Mouse (Mus musculus) ES-Bruce4 (cell line): Measurements from ENCODE around the gene Simc1.

Experiments used
- CTCF ChIP-seq: IDR thresholded peaks from one replicate; pipeline ENCODE4 v1.8.1; 2011; ENCODE audit warnings: low read depth, low read length
- EP300 ChIP-seq: IDR thresholded peaks from 2 replicates; pipeline ENCODE4 v1.6.1; 2011; ENCODE audit warnings: low read depth, low read length; ENCODE audit not compliant: insufficient read depth

DNA sequence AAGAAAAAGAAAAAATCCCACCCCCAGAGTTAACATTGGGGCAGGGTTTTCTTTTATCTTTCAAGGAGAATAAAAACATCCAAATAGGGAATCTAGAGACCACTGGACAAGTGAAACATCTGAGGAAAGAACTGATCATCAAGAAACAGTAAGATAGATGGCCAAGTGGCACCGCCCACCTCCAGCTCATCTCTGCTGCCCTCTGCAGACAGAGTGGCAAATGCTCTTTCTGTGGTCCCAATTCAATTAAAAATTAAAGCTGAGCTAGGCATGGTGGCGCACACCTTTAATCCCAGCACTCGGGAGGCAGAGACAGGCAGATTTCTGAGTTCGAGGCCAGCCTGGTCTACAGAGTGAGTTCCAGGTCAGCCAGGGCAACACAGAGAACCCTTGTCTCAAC, 16.6 kb downstream of the Simc1 start:
- TF ChIP-seq CTCF (peak; percentile 56), EP300 (no peak)
